Mouse (Mus musculus): ENCODE measurements around the gene Thbs2. TPM values are rescaled to one million over a fixed set of nuclear protein-coding genes. Genes with fewer than 3 reads are reported as not detected.

The Thbs2 gene
- polyA plus RNA-seq, 1 experiment: 4.4 TPM

- Histone ChIP-seq H3K4me3 (replicated peaks; ENCODE audit: insufficient read depth, low read depth, low read length) (no peak overlapping the region), H3K27me3 (ENCODE audit: control insufficient read depth, insufficient read depth, low read length) (no peaks in the 10 kb centered on the region), H3K27ac (ENCODE audit: insufficient read depth, low read length) (no peak overlapping the region), H3K4me1 (ENCODE audit: control insufficient read depth, insufficient read depth, low read length) (no peaks in the 10 kb centered on the region)
- no peak for TF ChIP-seq CTCF (IDR thresholded peaks at IDR 0.05; ENCODE audit: borderline replicate concordance, insufficient read depth, low read depth, low read length)
- no peak for TF ChIP-seq POLR2A (IDR thresholded peaks at IDR 0.05; ENCODE audit: borderline replicate concordance, insufficient read depth, low read length)
- DNase-seq: no peak
- WGBS: 53% methylated on average over 3 of the region's 3 CpGs
Measured at GRCm38 (mm10) chr17:14654981-14655380, 39.1 kb downstream of the Thbs2 start.

- H3K27me3 ChIP-seq (ENCODE audit: control insufficient read depth, insufficient read depth, low read length): no peaks in the 10 kb centered on the region
- no peak overlapping the region for H3K4me3 ChIP-seq (replicated peaks; ENCODE audit: insufficient read depth, low read depth, low read length)
- no peak for DNase-seq
- H3K27ac ChIP-seq (ENCODE audit: insufficient read depth, low read length): no peak overlapping the region
- TF ChIP-seq CTCF (IDR thresholded peaks at IDR 0.05; ENCODE audit: borderline replicate concordance, insufficient read depth, low read depth, low read length) (no peak), POLR2A (IDR thresholded peaks at IDR 0.05; ENCODE audit: borderline replicate concordance, insufficient read depth, low read length) (no peak)
- 75% methylated on average over 7 of the region's 7 CpGs for WGBS
- H3K4me1 ChIP-seq (ENCODE audit: control insufficient read depth, insufficient read depth, low read length): peaks cover 7% of the 10 kb centered on the region; the same call in 1 of the 2 replicates
Measured at GRCm38 (mm10) chr17:14652013-14652412, 42.0 kb downstream of the Thbs2 start.

GRCm38 (mm10) chr17:14647996-14648640 is 45.9 kb downstream of the Thbs2 start:
- H3K27me3 ChIP-seq (ENCODE audit: control insufficient read depth, insufficient read depth, low read length): no peaks in the 10 kb centered on the region
- no peak overlapping the region for H3K27ac ChIP-seq (ENCODE audit: insufficient read depth, low read length)
- H3K4me3 ChIP-seq (replicated peaks; ENCODE audit: insufficient read depth, low read depth, low read length): no peak overlapping the region
- peak; percentile 17 to 34 for DNase-seq
- peaks cover 7% of the 10 kb centered on the region; the same call in 1 of the 2 replicates for H3K4me1 ChIP-seq (ENCODE audit: control insufficient read depth, insufficient read depth, low read length)
- 23% methylated on average over 4 of the region's 4 CpGs for WGBS
- TF ChIP-seq CTCF (IDR thresholded peaks at IDR 0.05; ENCODE audit: borderline replicate concordance, insufficient read depth, low read depth, low read length): no peak
- TF ChIP-seq POLR2A (IDR thresholded peaks at IDR 0.05; ENCODE audit: borderline replicate concordance, insufficient read depth, low read length): no peak

GRCm38 (mm10) chr17:14643996-14644395 is 50.0 kb downstream of the Thbs2 start:
- WGBS: 49% methylated on average over 3 of the region's 3 CpGs
- no peak for TF ChIP-seq POLR2A (IDR thresholded peaks at IDR 0.05; ENCODE audit: borderline replicate concordance, insufficient read depth, low read length)
- no peak for TF ChIP-seq CTCF (IDR thresholded peaks at IDR 0.05; ENCODE audit: borderline replicate concordance, insufficient read depth, low read depth, low read length)
- peaks cover 7% of the 10 kb centered on the region; the same call in 1 of the 2 replicates for H3K4me1 ChIP-seq (ENCODE audit: control insufficient read depth, insufficient read depth, low read length)

GRCm38 (mm10) chr17:14640351-14641115 is 53.5 kb downstream of the Thbs2 start:
- H3K4me1 ChIP-seq (ENCODE audit: control insufficient read depth, insufficient read depth, low read length): no peaks in the 10 kb centered on the region
- H3K27ac ChIP-seq (ENCODE audit: insufficient read depth, low read length): no peak overlapping the region
- H3K4me3 ChIP-seq (replicated peaks; ENCODE audit: insufficient read depth, low read depth, low read length): no peak overlapping the region
- 28% methylated on average over 15 of the region's 15 CpGs for WGBS
- no peaks in the 10 kb centered on the region for H3K27me3 ChIP-seq (ENCODE audit: control insufficient read depth, insufficient read depth, low read length)
- TF ChIP-seq POLR2A (IDR thresholded peaks at IDR 0.05; ENCODE audit: borderline replicate concordance, insufficient read depth, low read length) (no peak), CTCF (IDR thresholded peaks at IDR 0.05; ENCODE audit: borderline replicate concordance, insufficient read depth, low read depth, low read length) (no peak)
- DNase-seq: no peak

More at GRCm38 (mm10) chr17:14643996-14644395, 50.0 kb downstream of the Thbs2 start:
- H3K4me3 ChIP-seq (replicated peaks; ENCODE audit: insufficient read depth, low read depth, low read length): no peak overlapping the region
- H3K27ac ChIP-seq (ENCODE audit: insufficient read depth, low read length): no peak overlapping the region
- H3K27me3 ChIP-seq (ENCODE audit: control insufficient read depth, insufficient read depth, low read length): no peaks in the 10 kb centered on the region
- no peak for DNase-seq

- no peak for DNase-seq
- 90% methylated on average over 8 of the region's 8 CpGs for WGBS
- no peaks in the 10 kb centered on the region for H3K4me1 ChIP-seq (ENCODE audit: control insufficient read depth, insufficient read depth, low read length)
- H3K27me3 ChIP-seq (ENCODE audit: control insufficient read depth, insufficient read depth, low read length): no peaks in the 10 kb centered on the region
- H3K27ac ChIP-seq (ENCODE audit: insufficient read depth, low read length): no peak overlapping the region
- TF ChIP-seq POLR2A (IDR thresholded peaks at IDR 0.05; ENCODE audit: borderline replicate concordance, insufficient read depth, low read length) (no peak), CTCF (IDR thresholded peaks at IDR 0.05; ENCODE audit: borderline replicate concordance, insufficient read depth, low read depth, low read length) (no peak)
- H3K4me3 ChIP-seq (replicated peaks; ENCODE audit: insufficient read depth, low read depth, low read length): no peak overlapping the region
Measured at GRCm38 (mm10) chr17:14635546-14636323, 58.3 kb downstream of the Thbs2 start.

- 88% methylated on average over 4 of the region's 4 CpGs for WGBS
- no peaks in the 10 kb centered on the region; the same call in 1 of the 2 replicates for H3K27me3 ChIP-seq (ENCODE audit: control insufficient read depth, insufficient read depth, low read length)
- TF ChIP-seq POLR2A (IDR thresholded peaks at IDR 0.05; ENCODE audit: borderline replicate concordance, insufficient read depth, low read length): no peak
- no peak overlapping the region for H3K4me3 ChIP-seq (replicated peaks; ENCODE audit: insufficient read depth, low read depth, low read length)
- no peak for DNase-seq
- H3K27ac ChIP-seq (ENCODE audit: insufficient read depth, low read length): no peak overlapping the region
- no peaks in the 10 kb centered on the region for H3K4me1 ChIP-seq (ENCODE audit: control insufficient read depth, insufficient read depth, low read length)
Measured at GRCm38 (mm10) chr17:14628901-14629300, 65.1 kb downstream of the Thbs2 start.

Measured in cerebellum, adult 2 months (tissue).